Comparison of ENCODE assay signal across 9 mouse cellular contexts in the genomic region with DNA sequence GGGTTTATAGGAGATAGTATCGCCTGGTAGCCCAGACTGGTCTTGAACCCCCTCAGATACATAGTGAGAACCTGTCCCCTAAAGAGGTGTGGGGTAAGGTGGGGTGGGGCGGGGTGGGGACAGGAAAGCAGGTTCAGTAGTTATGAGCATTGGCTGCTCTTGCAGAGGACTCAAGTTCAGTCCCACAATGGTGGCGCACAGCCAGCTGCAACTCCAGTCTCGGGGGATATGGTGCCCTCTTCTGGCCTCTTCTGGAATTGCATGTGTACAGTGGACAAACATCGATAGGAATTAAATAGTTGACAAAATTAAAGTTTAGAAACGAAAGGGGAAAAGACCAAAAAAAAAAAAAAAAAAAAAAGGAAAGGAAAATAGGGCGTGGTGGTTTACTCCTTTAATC. TPM values are rescaled to one million over a fixed set of nuclear protein-coding genes. Genes with fewer than 3 reads are reported as not detected.
A peak's percentile ranks its signal among the peaks of the same experiment; 100 is the strongest.
DNase-seq lines count a peak whose midpoint lies in the region; ATAC-seq and TF ChIP-seq lines count a peak whose summit lies in the region.
"Had no signal": no experiment of that assay in that cellular context is flagged by ENCODE, and none has a peak within 500 bp of the region (broad histone marks: within the 10 kb centered on the region; RNA-seq: fewer than 3 reads in every experiment).

No protein-coding gene starts in this region.

- no peak for ATAC-seq in intestine, postnatal 0 days
- no peak for ATAC-seq in intestine, embryonic 15.5 days
- no peak for ATAC-seq in embryonic facial prominence, embryonic 11.5 days (replicated peaks; ENCODE audit: insufficient number of reproducible peaks, low FRiP score, low TSS enrichment, low read depth)
- ATAC-seq in neutrophil, adult 5-6 weeks (ENCODE audit: extremely low read depth, insufficient number of reproducible peaks, low FRiP score, poor library complexity, severe bottlenecking) = peak; percentile 73

- no peaks in the 10 kb centered on the region for H3K4me1 ChIP-seq in intestine, postnatal 0 days (replicated peaks; ENCODE audit: control insufficient read depth, insufficient read depth, low read length)
- H3K4me1 ChIP-seq in intestine, embryonic 15.5 days (replicated peaks) = peaks cover 8% of the 10 kb centered on the region
- H3K4me1 ChIP-seq in embryonic facial prominence, embryonic 11.5 days (ENCODE audit: control insufficient read depth, insufficient read depth, low read length) = no peaks in the 10 kb centered on the region
- no peaks in the 10 kb centered on the region for H3K4me1 ChIP-seq in thymus, adult 2 months (replicated peaks; ENCODE audit: control insufficient read depth, insufficient read depth, low read length)

- no peak overlapping the region for H3K9ac ChIP-seq in intestine, postnatal 0 days (ENCODE audit: low read depth, low read length)
- H3K9ac ChIP-seq in intestine, embryonic 15.5 days = no peak overlapping the region
- no peak overlapping the region for H3K9ac ChIP-seq in embryonic facial prominence, embryonic 11.5 days (replicated peaks; ENCODE audit: low read length)
- H3K9ac ChIP-seq: embryonic facial prominence, embryonic 15.5 days had no signal

- H3K36me3 ChIP-seq in intestine, postnatal 0 days (ENCODE audit: control insufficient read depth, insufficient read depth) = no peaks in the 10 kb centered on the region
- no peaks in the 10 kb centered on the region for H3K36me3 ChIP-seq in intestine, embryonic 15.5 days
- no peaks in the 10 kb centered on the region for H3K36me3 ChIP-seq in embryonic facial prominence, embryonic 11.5 days (replicated peaks; ENCODE audit: control insufficient read depth, insufficient read depth, low read depth, low read length)
- H3K36me3 ChIP-seq in thymus, adult 2 months (ENCODE audit: control insufficient read depth, insufficient read depth, low read length) = no peaks in the 10 kb centered on the region
- H3K36me3 ChIP-seq: embryonic facial prominence, embryonic 15.5 days had no signal

- TF ChIP-seq CTCF in intestine, postnatal 0 days (IDR thresholded peaks at IDR 0.05; ENCODE audit: low read depth) = peak; percentile 80
- peak; percentile 67; the same call in 1 of the 2 replicates for TF ChIP-seq CTCF in thymus, adult 2 months (IDR thresholded peaks at IDR 0.05; ENCODE audit: borderline replicate concordance, control insufficient read depth, extremely low read depth, insufficient read depth, low read length, poor library complexity)

- WGBS in intestine, postnatal 0 days = 52% methylated on average over 7 of the region's 7 CpGs
- 52% methylated on average over 7 of the region's 7 CpGs for WGBS in intestine, embryonic 15.5 days
- 49% methylated on average over 7 of the region's 7 CpGs for WGBS in embryonic facial prominence, embryonic 11.5 days
- WGBS in thymus, adult 2 months = 32% methylated on average over 7 of the region's 7 CpGs

- H3K27me3 ChIP-seq in intestine, postnatal 0 days (replicated peaks; ENCODE audit: control insufficient read depth, insufficient read depth, low read length) = 0 out of 2 replicates have a peak, but pooled peaks cover 5% of the 10 kb centered on the region
- H3K27me3 ChIP-seq in intestine, embryonic 15.5 days (replicated peaks) = no peaks in the 10 kb centered on the region
- H3K27me3 ChIP-seq in embryonic facial prominence, embryonic 11.5 days (ENCODE audit: control insufficient read depth, insufficient read depth, low read length) = no peaks in the 10 kb centered on the region
- no peaks in the 10 kb centered on the region for H3K27me3 ChIP-seq in thymus, adult 2 months (ENCODE audit: control insufficient read depth, insufficient read depth, low read length)
- H3K27me3 ChIP-seq: embryonic facial prominence, embryonic 15.5 days had no signal

- intact Hi-C loops in heart, postnatal 36 days (cut with DNase I) = loop anchor here (1.0 kb wide), 1 partner anchor 420 kb away; no protein-coding TSS in a partner anchor
- intact Hi-C loops in left cerebral cortex, postnatal 25 days (cut with DNase I) = loop anchor here (5.0 kb wide), 2 partner anchors 297 to 312 kb away; no protein-coding TSS in a partner anchor

- DNase-seq in adrenal gland, postnatal 25 days = peak; percentile 87
- peak; percentile 65 for DNase-seq in embryonic facial prominence, embryonic 11.5 days (ENCODE audit: low spot score)
- peak; percentile 87 to 91 for DNase-seq in heart, postnatal 36 days
- DNase-seq in left cerebral cortex, postnatal 25 days (ENCODE audit: low spot score in 2 of 2) = peak; percentile 70 to 78
- DNase-seq in thymus, adult 2 months = peak; percentile 82

- H3K4me2 ChIP-seq in intestine, postnatal 0 days (replicated peaks; ENCODE audit: low read depth) = no peak overlapping the region
- no peak overlapping the region for H3K4me2 ChIP-seq in intestine, embryonic 15.5 days (replicated peaks)
- H3K4me2 ChIP-seq in embryonic facial prominence, embryonic 11.5 days (ENCODE audit: low read depth, low read length) = no peak overlapping the region
- H3K4me2 ChIP-seq: embryonic facial prominence, embryonic 15.5 days had no signal

- H3K27ac ChIP-seq in intestine, postnatal 0 days (ENCODE audit: low read depth, low read length) = no peak overlapping the region
- H3K27ac ChIP-seq in intestine, embryonic 15.5 days = no peak overlapping the region
- H3K27ac ChIP-seq in embryonic facial prominence, embryonic 11.5 days (replicated peaks; ENCODE audit: low read depth, low read length) = no peak overlapping the region
- H3K27ac ChIP-seq in thymus, adult 2 months (ENCODE audit: control insufficient read depth, insufficient read depth, low read length) = no peak overlapping the region

- H3K9me3 ChIP-seq in intestine, postnatal 0 days (ENCODE audit: control insufficient read depth) = no peaks in the 10 kb centered on the region
- H3K9me3 ChIP-seq in intestine, embryonic 15.5 days = no peaks in the 10 kb centered on the region
- no peaks in the 10 kb centered on the region for H3K9me3 ChIP-seq in embryonic facial prominence, embryonic 11.5 days (replicated peaks; ENCODE audit: control insufficient read depth, low read length)
- H3K9me3 ChIP-seq: embryonic facial prominence, embryonic 15.5 days had no signal

- no peak for TF ChIP-seq POLR2A in thymus, adult 2 months (IDR thresholded peaks at IDR 0.05; ENCODE audit: control insufficient read depth, extremely low read depth, insufficient read depth, low read length, poor library complexity)

- no peak overlapping the region for H3K4me3 ChIP-seq in intestine, postnatal 0 days (ENCODE audit: low read depth, low read length)
- H3K4me3 ChIP-seq in intestine, embryonic 15.5 days (replicated peaks) = no peak overlapping the region
- no peak overlapping the region for H3K4me3 ChIP-seq in embryonic facial prominence, embryonic 11.5 days (ENCODE audit: low read depth, low read length)
- H3K4me3 ChIP-seq in thymus, adult 2 months (ENCODE audit: control insufficient read depth, insufficient read depth, low read length) = no peak overlapping the region
- H3K4me3 ChIP-seq: embryonic facial prominence, embryonic 15.5 days had no signal

RNA-seq across cellular contexts. Expression of a gene that starts 10.4 kb away (rescaled TPM):
- polyA plus RNA-seq in intestine, postnatal 0 days (2015; fragmentation: Nextera tagmentation; extraction: Ambion mirVana) = 23.1 and 23.7 TPM in 2 replicates
- 88.4 and 88.8 TPM in 2 replicates for polyA plus RNA-seq in intestine, embryonic 15.5 days (2015; fragmentation: Nextera tagmentation; extraction: Ambion mirVana)
- total RNA-seq in adrenal gland, postnatal 25 days (2021) = 12.2 and 12.4 TPM in 2 replicates
- polyA plus RNA-seq in embryonic facial prominence, embryonic 11.5 days (2014; fragmentation: Nextera tagmentation; extraction: Ambion mirVana) = 127 and 132 TPM in 2 replicates
- total RNA-seq in heart, postnatal 36 days (2021) = 1 to 10 TPM in 1 of 2 experiments, under 1 TPM in 1; 0.86 to 1.7 TPM
- 1 to 10 TPM; 1.6 to 1.8 TPM for total RNA-seq in left cerebral cortex, postnatal 25 days (2021)
- total RNA-seq in neutrophil, adult 5-6 weeks (2017) = 0.70 and 0.86 TPM in 2 replicates
- polyA plus RNA-seq in thymus, adult 2 months (2012; rRNA removed) = 48.3 and 69.1 TPM in 2 replicates

RNA-seq across cellular contexts. Expression of a gene that starts 47.9 kb away (rescaled TPM):
- polyA plus RNA-seq in intestine, postnatal 0 days (2015; fragmentation: Nextera tagmentation; extraction: Ambion mirVana) = 3.9 and 4.0 TPM in 2 replicates
- 1.3 and 2.5 TPM in 2 replicates for polyA plus RNA-seq in intestine, embryonic 15.5 days (2015; fragmentation: Nextera tagmentation; extraction: Ambion mirVana)
- total RNA-seq in adrenal gland, postnatal 25 days (2021) = 11.3 and 12.3 TPM in 2 replicates
- 3.4 and 5.9 TPM in 2 replicates for polyA plus RNA-seq in embryonic facial prominence, embryonic 11.5 days (2014; fragmentation: Nextera tagmentation; extraction: Ambion mirVana)
- 1 to 10 TPM; 3.1 to 3.4 TPM for total RNA-seq in heart, postnatal 36 days (2021)
- 1 to 10 TPM; 8.6 TPM for total RNA-seq in left cerebral cortex, postnatal 25 days (2021)
- not detected in 2 replicates for total RNA-seq in neutrophil, adult 5-6 weeks (2017)
- polyA plus RNA-seq in thymus, adult 2 months (2012; rRNA removed) = 5.6 and 6.1 TPM in 2 replicates
